Mouse (Mus musculus): ENCODE measurements around the gene Gsk3a. TPM values are rescaled to one million over a fixed set of nuclear protein-coding genes. Genes with fewer than 3 reads are reported as not detected.

Gsk3a gene
- polyA plus RNA-seq, 1 experiment from 2014 or later = 19.7 TPM

DNA sequence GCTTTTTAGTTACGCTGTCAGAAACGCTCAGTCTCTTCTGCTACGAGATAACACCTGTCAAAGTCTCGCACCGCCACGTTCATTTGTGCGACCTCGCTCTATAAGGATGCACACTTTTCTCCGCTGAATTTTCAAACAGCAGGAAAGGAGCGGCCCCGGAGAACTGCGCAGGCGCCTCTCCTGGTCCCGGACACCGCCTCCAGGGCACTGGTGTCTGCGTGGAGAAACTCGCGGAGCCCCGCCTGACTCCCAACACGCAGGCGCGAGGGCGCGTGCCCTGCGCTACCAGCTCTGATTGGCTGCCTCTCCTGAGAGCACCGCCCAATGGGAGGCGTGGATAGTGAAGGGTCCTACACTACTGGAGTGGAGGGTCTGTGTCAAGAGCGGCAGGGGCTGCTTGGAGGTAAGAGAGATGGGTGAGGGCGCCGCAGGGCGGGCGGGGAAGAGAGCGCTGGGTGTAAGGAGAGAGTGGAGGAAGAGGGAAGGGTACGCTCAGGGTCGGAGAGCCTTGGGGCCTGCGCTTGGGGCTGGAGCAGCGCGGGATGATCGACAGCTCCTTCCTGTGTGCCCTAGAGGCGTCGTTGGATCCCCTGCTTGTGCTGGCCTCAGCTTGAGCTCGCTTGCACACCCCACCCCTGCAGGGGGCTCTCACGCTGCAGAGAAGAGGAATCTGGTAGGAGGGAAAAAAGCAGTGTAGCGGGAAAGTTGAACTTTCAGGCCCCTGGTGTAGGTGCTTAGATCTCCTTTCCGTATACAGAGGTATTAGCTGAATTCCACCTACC, 16.4 kb downstream of the Gsk3a start, which contains the start of gene Zfp526:
TSS of gene Zfp526 (plus strand) at position 324 of the 782 bp plus-strand sequence.
- peak within 1 kb of the TSS; percentile 97 for H3K4me2 ChIP-seq
- H3K4me1 ChIP-seq (replicated peaks) = peaks cover 39% of the 10 kb centered on the region
- H3K4me3 ChIP-seq = peak within 1 kb of the TSS; percentile 56
- no peaks in the 10 kb centered on the region for H3K9me3 ChIP-seq
- peaks cover 28% of the 10 kb centered on the region for H3K36me3 ChIP-seq
- peak; percentile 96 for ATAC-seq (ENCODE audit: low FRiP score, low read depth)
- WGBS = under 1% methylated on average over 44 of the region's 45 CpGs
- H3K27ac ChIP-seq (replicated peaks) = peak within 1 kb of the TSS; percentile 90
- peak within 1 kb of the TSS; percentile 54 for H3K9ac ChIP-seq
- no peaks in the 10 kb centered on the region for H3K27me3 ChIP-seq

DNA sequence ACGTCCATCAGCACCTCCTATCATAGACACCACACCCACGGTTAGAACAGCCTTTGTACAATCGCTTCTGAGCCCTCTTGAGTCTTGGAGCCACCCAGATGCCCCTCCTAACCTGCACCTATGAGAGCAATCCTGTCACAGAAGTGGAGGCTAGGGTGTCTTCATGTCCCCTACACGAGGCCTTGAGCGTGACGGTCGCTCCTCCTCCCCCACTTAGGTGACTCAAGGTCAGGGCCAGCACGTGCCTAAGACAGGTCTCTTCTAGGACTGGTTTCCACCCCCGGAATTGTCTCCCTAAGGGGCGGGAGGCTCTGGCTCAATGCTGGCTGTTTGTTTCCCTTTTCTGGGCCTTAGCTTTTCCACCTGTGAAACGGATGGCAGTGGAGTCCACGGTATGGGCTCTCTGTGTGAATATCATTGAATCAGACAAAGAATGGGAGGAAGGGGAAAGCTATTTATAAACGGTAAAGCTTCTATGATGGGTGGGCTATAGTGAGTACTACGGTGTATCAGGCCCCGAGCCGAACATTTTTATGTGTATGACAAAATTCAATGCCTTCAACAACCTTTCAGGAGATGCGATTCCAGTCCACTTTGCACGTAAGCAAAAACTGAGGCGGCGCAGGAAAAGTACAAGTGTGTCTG, 17.1 kb downstream of the Gsk3a start, which contains the start of gene Dedd2:
TSS of gene Dedd2 (minus strand) at position 159 of the 645 bp plus-strand sequence.
- Histone ChIP-seq H3K36me3 (peaks cover 22% of the 10 kb centered on the region), H3K9ac (peak within 1 kb of the TSS; percentile 77), H3K9me3 (no peaks in the 10 kb centered on the region), H3K27ac (replicated peaks) (peak within 1 kb of the TSS; percentile 90), H3K4me3 (peak within 1 kb of the TSS; percentile 56), H3K4me1 (replicated peaks) (peaks cover 39% of the 10 kb centered on the region), H3K27me3 (no peaks in the 10 kb centered on the region), H3K4me2 (peak within 1 kb of the TSS; percentile 97)
- 7% methylated on average over 20 of the region's 20 CpGs for WGBS
- ATAC-seq (ENCODE audit: low FRiP score, low read depth) = peak; percentile 1; the same call in 1 of the 2 replicates

DNA sequence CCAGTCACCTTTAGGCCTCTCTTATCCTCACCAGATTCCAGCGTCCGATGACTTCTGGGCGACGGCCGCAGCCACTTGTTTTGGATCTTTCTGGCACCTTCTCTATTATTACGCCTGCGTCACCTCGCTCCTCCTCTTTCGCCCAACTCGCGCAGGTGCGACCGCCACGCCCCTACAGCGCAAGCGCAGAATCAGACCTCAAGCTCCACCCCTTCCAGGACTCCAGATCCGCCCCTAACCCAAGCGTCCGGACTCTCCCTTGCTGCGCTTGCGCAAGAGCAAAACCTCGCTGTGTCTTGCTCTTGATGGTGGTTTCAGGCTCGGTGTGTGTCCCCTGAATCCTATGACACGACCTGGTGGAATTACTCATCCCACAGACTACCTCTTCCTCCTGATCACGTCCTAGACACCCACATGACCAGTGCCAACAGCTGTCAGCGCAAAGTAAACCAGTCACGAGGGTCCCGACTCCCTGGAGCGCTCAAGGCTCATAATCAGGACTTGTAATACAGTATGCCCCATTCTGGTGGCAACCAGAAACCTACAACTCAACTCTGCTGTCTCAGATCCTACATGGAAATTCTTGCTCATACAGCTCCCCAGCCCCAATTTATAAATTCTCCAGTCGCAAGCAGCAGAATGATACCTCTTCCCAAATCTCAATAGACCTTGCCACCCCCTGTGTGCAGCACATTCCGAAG, 17.7 kb downstream of the Gsk3a start:
- Histone ChIP-seq H3K27me3 (no peaks in the 10 kb centered on the region), H3K36me3 (peaks cover 19% of the 10 kb centered on the region), H3K9me3 (no peaks in the 10 kb centered on the region), H3K4me3 (peak overlapping the region; percentile 56), H3K27ac (replicated peaks) (peak overlapping the region; percentile 90), H3K4me2 (peak overlapping the region; percentile 97), H3K4me1 (replicated peaks) (peaks cover 39% of the 10 kb centered on the region), H3K9ac (peak overlapping the region; percentile 77)
- WGBS = 3% methylated on average over 31 of the region's 31 CpGs
- ATAC-seq (ENCODE audit: low FRiP score, low read depth) = peak; percentile 75

DNA sequence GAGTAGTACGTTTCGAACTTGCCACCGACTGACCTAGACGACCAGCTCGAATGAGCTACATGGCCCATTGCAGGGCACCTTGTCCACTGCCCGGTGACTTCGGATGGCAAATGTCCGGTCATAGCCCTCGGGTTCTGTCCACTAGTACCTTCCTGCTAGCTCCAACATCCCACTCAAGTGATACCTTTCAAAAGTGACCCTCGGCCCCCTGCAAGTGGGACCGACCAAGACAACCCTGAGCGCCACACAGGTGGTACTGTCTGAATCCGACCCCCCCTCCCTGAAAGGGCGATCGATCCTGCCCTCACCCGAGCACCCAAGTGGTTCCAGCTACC, 18.3 kb downstream of the Gsk3a start:
- Histone ChIP-seq H3K4me1 (replicated peaks) (peaks cover 39% of the 10 kb centered on the region), H3K4me2 (peak overlapping the region; percentile 97), H3K9me3 (no peaks in the 10 kb centered on the region), H3K27me3 (no peaks in the 10 kb centered on the region), H3K9ac (peak overlapping the region; percentile 77), H3K36me3 (peaks cover 18% of the 10 kb centered on the region), H3K4me3 (peak overlapping the region; percentile 56), H3K27ac (replicated peaks) (peak overlapping the region; percentile 83)
- under 1% methylated on average over 16 of the region's 16 CpGs for WGBS
- peak; percentile 32 for ATAC-seq (ENCODE audit: low FRiP score, low read depth)

DNA sequence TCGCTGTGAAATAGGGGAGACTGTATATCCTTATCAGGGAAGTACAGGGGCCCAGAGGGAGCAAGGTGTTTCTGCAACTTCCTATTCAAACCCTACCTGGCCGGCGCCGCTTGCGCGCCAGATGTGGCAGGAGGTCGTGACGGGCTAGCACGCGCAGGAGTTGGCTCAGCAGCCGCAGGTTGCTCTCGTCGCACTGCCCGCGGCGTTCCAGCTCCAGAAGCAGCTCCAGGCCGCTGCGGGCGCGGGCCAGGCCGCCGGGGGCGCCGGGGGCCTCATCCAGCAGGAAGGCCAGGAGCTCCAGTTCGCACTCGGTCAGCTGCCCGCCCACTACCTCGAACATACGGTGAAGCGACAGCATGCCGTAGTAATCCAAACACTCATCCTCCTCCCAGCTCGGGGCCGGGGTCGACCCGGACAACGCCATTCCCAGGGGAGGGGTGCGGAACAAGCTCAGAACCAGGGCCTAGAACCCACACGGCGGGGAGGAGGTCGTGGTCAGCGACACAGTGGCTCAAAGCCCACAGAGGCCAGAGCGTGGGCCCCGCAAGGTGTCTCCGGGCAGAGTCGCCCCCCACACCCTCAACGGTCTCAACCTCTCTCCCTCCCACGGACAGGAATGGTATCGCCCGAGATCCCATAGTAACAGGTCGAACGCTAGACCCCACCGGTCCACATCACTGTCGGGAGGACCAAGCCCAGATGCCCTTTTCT, 18.8 kb downstream of the Gsk3a start:
- Histone ChIP-seq H3K4me1 (replicated peaks) (peaks cover 39% of the 10 kb centered on the region), H3K4me3 (peak overlapping the region; percentile 56), H3K36me3 (peaks cover 17% of the 10 kb centered on the region), H3K4me2 (peak overlapping the region; percentile 97), H3K9me3 (no peaks in the 10 kb centered on the region), H3K27ac (replicated peaks) (peak overlapping the region; percentile 83), H3K9ac (peak overlapping the region; percentile 77), H3K27me3 (no peaks in the 10 kb centered on the region)
- WGBS = 2% methylated on average over 53 of the region's 53 CpGs
- peak; percentile 16; the same call in 1 of the 2 replicates for ATAC-seq (ENCODE audit: low FRiP score, low read depth)

DNA sequence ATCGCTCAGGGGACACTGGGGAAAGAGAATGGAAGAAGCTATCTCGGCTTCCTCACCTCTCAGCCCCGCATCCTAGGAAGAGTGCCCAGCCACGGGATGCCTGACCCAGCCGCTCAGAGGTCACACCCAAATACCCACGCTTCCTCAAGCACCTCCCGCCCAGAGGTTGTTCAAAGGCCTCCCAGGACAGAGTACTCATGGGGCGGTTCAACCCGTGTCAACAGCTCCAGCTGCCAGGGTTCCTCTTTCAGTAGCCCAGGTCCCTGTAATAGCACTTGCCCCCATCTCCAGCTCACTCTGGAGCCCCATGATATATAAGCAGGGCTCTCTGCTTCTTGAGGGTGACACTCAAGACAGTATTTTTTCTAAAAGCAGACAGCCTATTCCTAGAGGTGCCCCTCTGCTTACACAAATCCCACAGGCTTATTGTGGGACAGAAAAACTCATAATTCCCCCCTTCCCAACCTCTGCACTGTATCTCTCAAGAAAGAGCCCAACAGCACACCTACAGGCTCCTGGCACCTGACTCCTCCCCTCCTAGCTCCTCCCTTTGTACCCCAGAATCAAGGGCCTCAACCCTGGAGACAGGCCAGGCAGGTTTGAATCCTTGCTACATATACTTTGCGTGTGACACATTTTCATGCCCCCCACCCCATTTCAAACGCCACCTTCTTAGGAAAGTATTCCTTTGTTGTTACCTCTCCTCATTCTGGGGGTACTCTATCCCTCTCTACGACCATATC, 19.8 kb downstream of the Gsk3a start:
- ATAC-seq (ENCODE audit: low FRiP score, low read depth) = no peak
- Histone ChIP-seq H3K27ac (replicated peaks) (no peak overlapping the region), H3K4me1 (replicated peaks) (peaks cover 37% of the 10 kb centered on the region), H3K9me3 (no peaks in the 10 kb centered on the region), H3K4me2 (peak overlapping the region; percentile 97), H3K4me3 (no peak overlapping the region; the same call in 1 of the 2 replicates), H3K36me3 (peaks cover 14% of the 10 kb centered on the region), H3K27me3 (no peaks in the 10 kb centered on the region), H3K9ac (no peak overlapping the region)
- 76% methylated on average over 12 of the region's 12 CpGs for WGBS

DNA sequence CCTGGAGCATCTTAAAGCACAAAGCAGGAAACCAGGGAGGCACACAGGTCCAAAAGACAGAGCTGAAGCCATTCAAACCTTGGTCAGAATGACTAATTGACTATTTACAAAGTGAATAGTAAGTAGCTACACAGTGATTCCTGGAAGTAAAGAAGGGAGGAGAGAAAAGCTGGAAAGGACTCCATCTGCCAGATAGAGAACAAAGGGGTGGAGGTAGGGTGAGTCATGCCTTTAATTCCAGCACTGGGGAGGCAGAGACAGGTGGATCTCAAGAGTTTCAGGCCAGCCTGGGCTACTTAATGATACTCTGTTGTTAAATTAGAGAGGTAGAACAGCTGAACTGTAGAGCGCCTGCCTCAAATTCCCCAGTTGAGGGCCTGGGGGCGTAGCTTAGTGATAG, 23.5 kb downstream of the Gsk3a start:
- H3K27ac ChIP-seq (replicated peaks) = no peak overlapping the region
- H3K4me2 ChIP-seq = no peak overlapping the region
- H3K9ac ChIP-seq = no peak overlapping the region
- no peaks in the 10 kb centered on the region for H3K9me3 ChIP-seq
- no peaks in the 10 kb centered on the region for H3K27me3 ChIP-seq
- H3K4me1 ChIP-seq (replicated peaks) = peaks cover 12% of the 10 kb centered on the region
- 92% methylated on average over 2 of the region's 2 CpGs for WGBS
- H3K4me3 ChIP-seq = no peak overlapping the region
- no peak for ATAC-seq (ENCODE audit: low FRiP score, low read depth)
- peaks cover 33% of the 10 kb centered on the region for H3K36me3 ChIP-seq

DNA sequence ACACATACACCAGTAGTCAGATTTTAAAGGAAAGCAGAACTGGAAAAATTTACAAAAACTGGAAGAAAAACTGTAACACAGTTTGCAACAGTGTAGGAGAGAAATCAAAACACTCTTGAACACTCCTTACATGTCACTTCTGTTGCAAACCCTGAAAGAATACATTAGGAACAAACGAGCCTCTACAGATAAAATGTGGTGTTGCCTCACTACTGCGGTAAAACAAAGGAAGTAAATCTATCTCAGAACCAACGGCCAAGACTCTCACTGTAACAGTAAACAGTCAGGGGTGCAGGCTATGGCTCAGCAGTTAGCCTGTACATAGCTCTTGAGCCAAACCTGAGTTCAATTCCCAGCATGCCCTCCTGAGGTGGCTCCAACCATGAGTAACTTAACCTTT, 24.6 kb downstream of the Gsk3a start:
- Histone ChIP-seq H3K27me3 (no peaks in the 10 kb centered on the region), H3K36me3 (peaks cover 41% of the 10 kb centered on the region), H3K9ac (no peak overlapping the region), H3K4me2 (no peak overlapping the region), H3K4me3 (no peak overlapping the region), H3K4me1 (replicated peaks) (peaks cover 5% of the 10 kb centered on the region), H3K27ac (replicated peaks) (no peak overlapping the region), H3K9me3 (no peaks in the 10 kb centered on the region)
- WGBS = 85% methylated on average over 3 of the region's 3 CpGs
- no peak for ATAC-seq (ENCODE audit: low FRiP score, low read depth)

DNA sequence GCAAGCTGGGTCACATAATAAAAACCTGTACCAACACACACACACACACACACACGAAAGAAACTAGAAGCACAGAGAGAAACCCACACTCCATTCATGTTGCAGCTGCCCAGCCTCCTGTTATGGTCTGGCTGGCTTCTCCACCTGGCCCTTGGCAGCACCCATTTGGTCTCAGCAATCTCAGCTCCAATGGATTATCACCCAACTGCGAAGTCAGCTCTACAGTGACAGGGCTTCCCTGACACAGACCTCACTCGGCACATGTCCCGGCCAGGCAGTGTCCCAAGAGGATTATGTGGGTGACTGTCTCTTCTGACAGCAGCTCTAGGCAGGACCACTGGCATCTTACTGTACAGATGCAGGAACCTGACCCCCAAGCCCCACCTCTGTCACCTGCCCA, 27.2 kb downstream of the Gsk3a start:
- Histone ChIP-seq H3K4me1 (replicated peaks) (no peaks in the 10 kb centered on the region), H3K9me3 (no peaks in the 10 kb centered on the region), H3K9ac (no peak overlapping the region), H3K36me3 (peaks cover 42% of the 10 kb centered on the region), H3K27me3 (no peaks in the 10 kb centered on the region), H3K27ac (replicated peaks) (no peak overlapping the region), H3K4me3 (no peak overlapping the region), H3K4me2 (no peak overlapping the region)
- WGBS = 89% methylated on average over 4 of the region's 4 CpGs
- ATAC-seq (ENCODE audit: low FRiP score, low read depth) = no peak

DNA sequence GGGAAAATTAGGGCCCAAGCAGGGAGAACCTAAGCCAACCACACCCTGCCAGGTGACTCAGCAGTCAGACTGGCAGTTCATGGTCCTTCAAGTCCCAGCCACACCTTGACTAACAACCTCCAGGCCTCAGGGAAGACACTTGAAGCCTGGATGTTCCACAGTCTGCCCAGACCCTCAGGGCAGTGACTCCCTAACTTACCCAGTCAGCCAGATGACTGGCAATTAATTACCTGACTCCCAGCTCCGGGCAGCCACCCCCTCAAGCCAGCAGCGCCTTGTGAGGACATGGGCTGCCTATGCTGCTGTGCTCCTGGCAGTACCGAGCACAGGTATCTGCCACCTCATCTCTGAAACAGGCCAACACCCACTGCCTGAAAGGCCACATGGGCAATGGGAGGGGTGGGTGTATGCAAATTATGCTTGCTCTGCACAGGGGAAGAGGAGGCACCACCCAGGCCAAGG, 28.5 kb downstream of the Gsk3a start:
- Histone ChIP-seq H3K9me3 (no peaks in the 10 kb centered on the region), H3K4me1 (replicated peaks) (no peaks in the 10 kb centered on the region), H3K4me3 (no peak overlapping the region), H3K27me3 (no peaks in the 10 kb centered on the region), H3K27ac (replicated peaks) (no peak overlapping the region), H3K9ac (no peak overlapping the region), H3K36me3 (peaks cover 33% of the 10 kb centered on the region), H3K4me2 (no peak overlapping the region)
- ATAC-seq (ENCODE audit: low FRiP score, low read depth) = no peak
- 79% methylated on average over 3 of the region's 3 CpGs for WGBS
